Mouse (Mus musculus): ENCODE results near the gene Tmem208.

Gene Tmem208

DNA sequence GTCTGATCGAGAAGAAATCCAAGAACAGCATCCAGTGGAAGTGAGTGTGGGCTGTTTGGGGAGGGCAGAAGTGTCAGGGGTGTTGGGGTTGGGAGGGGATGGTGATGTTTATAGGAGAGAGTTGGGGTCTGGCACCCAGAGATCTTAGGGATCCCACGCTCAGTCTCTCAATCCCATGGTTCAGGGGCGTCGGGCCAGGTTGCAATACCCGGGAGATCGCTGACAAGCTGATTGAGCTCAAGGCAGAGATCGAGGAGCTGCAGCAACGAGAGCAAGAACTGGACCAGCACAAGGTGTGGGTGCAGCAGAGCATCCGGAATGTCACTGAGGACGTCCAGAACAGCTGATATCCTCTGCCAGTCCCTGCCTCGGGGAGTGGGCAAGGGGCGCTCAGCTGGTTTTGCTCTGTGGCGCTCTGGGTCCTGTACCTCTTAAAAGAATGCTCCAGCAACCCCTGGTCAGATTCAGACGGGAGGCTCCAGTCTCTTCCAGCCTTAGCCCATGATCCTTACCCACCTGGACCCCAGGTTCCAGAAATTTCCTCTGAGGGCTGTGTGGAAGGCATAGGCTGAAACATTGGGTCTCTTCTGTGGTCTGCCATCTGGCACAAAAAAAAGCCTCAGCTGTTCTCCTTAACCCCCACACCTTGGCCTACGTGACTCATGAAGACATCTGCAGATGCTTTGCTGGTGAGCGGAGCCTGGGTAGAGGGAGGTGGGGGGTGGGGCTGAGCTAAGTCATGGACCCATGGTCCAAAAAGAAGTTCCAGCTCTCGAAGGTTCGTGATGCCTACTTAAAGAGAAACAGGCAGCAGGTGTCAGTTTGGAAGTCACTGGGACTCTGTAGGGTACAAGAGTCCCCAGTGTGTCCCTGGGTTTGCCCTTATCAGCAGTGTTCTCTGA is 27.6 kb upstream of the Tmem208 start:
- peak; percentile 58 for DNase-seq

DNA sequence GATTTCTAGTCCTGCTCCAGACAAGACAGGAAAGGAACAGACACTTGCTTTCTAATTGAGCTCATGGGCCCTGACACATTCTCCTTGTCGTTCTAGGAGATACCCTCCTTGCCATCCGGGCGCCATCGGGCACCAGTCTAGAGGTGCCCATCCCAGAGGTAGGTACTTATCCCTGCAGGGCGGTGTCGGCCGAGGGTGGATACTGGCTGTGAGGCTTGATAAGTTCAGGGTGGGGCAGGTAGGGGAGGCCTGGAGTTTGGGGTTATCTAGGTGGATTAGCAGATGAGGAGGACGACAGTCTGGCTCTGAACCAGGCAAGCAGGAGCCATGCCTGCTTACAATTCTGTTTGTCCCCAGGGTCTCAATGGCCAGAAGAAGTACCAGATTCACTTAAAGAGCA is 26.2 kb upstream of the Tmem208 start:
- no peak for DNase-seq

DNA sequence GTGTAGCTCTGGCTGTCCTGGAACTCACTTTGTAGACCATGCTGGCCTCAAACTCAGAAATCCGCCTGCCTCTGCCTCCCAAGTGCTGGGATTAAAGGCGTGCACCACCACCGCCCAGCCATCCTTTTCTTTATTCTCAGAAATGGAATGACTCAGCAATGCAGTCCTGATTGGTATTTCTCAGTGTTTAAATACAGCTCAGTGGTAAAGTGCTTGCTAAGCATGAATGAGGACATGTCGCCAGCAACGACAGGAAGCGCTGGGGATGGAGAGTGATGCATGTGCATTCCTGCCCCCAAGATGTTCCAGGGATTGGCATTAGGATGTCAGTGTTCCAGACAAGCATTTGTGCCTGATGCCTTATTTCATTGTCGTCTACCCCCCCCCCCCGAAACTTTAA is 22.8 kb upstream of the Tmem208 start:
- DNase-seq, result no peak

DNA sequence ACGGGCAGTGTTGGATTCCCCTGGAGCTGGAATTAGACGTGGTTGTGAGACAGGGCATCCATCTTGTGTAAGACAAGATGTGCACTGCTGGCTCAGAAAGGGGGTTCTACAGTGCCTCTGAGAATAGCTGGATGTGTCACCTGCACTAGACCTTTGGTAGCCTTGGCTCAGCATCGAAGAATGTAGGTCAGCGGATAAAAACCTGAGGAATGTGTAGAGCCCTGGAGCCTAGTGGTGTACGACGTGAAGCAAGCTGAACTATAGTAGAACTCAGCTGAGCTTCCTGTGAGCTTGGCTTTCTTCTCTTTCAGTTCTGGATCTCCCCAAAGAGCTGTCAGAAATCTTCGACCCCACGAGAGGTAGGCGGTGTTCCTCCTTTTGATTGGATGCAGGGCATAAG is 22.3 kb upstream of the Tmem208 start:
- DNase-seq, result no peak

DNA sequence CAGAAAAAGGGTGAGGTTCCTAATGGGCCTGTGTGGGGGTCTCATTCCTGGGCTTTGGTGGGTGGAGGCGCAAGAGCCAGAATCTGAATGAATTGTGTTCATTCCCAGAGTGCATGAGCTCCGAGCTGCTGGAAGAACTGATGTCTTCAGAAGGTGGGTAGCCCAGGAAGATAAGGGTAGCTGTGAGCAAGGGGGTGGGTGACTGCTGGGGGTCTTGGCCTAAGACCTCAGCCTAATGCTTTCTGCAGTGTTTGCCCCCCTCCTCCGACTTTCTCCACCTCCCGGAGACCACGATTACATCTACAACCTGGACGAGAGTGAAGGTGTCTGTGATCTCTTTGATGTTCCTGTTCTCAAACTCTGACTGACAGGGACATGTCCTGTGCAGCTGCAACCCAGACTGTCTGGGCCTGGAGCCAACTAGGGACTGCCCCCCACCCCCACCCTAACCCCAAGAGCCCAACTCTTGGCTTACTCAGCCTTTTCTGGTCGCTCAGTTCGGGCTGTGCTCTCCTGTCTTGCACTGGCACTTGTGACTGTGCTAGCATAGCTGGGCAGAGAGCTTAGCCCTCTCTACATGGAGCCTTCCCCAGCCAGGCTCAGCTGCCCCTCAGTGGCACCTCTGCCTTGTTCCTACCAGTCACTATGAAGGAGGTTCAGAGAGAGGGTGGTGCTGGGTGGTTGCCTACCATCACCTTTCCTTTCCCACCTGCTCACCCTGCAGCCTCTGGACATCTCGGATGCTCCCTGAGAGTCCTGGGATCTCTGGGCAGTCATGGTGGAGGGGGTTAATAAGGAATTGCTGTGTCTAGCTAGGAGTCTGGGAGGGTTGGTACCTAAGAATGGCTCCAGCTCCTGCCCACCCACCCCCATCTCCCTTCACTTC is 21.6 kb upstream of the Tmem208 start:
- no peak for DNase-seq

DNA sequence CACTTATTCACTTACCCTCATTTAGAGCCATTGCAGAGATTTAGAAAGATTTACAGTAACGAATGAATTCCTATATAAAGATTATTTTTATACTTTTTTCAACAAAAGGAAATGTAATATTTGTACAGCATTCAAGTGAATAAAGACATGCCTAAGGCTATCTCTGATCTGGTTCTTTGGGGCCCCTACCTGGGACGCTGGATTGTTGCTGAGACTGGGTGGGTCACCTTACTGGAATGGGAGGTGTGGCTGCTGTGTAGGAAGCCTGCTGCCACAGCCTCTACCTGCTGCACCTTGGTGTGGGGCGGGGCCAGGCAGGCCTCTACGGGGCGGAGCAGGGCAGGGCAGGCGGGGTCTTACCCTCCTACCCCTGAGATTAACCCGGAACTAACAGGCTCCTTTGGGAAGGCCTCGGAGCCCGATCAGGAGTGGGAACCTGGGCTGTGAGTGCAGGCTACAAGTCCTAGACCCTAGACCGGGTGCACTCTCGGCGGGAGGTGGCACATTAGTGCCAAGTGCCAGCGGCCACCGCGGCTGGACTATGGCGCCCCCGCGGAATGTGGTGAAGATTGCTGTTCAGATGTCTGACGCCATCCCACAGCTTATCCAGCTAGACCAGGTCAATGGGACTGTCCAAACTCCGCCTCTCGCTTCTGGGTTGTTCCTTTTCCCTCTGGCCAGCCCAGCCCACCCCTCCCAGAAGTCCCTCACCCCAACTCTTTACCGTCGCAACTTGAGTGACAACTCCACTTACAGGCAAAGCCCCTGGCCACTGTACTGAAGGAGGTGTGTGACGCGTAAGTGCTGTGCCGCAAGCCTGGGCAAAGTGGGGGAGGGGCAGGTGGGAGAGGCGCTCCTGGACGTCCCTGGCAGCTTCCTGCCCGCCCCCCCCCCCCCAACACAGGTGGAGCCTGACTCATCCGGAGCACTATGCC is 20.7 kb upstream of the Tmem208 start, which contains the start of gene Elmo3:
Gene Elmo3, plus strand, starts transcription at position 391 of the 935 bp plus-strand sequence.
- DNase-seq, result peak; percentile 62

DNA sequence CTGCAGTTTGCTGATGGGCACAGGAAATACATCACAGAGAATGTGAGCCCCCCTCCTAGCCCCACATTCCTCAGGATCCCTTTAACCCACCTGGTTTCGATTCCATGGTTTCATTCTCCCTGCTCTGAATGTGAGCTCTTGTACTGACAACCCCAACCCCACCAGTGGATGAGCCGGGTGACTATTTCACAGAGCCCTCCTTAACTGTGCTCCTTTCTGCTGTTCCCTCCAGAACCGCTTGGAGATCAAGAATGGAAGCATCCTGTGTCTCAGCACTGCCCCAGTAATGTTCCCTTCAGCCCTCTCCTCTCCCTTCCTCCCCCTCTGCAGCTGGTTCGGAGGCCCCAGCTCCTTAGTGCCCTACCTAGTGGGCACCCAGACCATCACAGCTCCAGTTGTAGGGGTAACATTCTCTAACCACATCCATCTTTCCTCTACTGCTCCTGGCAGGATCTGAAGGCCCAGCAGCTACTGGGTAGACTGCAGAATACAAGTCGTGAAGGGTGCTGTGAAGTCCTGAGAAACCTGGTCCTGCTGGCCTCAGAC is 19.9 kb upstream of the Tmem208 start:
- DNase-seq, result no peak

DNA sequence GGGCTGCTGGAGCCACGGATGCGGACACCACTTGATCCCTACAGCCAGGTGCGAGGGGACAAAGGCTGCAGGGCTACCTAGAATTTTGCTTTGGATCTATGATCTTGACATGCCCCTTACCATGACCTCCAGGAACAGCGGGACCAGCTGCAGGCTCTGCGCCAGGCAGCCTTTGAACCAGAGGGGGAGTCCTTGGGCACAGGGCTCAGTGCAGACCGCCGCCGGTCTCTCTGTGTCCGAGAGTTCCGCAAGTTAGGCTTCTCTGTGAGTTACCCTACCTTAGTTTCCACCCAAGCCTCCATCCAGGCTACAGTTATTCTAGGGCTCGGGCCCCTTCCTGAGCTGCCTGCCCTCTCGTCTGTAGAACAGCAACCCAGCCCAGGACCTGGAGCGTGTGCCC is 18.5 kb upstream of the Tmem208 start:
- DNase-seq, result no peak

DNA sequence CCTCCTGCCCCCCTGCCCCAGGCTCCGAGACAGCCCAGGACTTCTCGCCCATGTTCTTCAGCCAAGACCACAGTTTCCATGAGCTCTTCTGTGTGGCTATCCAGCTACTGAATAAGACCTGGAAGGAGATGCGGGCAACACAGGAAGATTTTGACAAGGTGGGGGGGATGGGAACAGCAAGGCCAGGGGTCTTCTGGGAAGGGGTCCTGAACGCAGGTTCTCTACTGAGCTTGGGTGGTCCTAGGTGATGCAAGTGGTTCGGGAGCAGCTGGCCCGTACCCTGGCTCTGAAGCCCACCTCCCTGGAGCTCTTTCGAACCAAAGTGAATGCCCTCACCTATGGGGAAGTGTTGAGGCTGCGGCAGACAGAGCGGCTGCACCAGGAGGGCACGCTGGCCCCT is 17.7 kb upstream of the Tmem208 start:
- DNase-seq, result no peak

DNA sequence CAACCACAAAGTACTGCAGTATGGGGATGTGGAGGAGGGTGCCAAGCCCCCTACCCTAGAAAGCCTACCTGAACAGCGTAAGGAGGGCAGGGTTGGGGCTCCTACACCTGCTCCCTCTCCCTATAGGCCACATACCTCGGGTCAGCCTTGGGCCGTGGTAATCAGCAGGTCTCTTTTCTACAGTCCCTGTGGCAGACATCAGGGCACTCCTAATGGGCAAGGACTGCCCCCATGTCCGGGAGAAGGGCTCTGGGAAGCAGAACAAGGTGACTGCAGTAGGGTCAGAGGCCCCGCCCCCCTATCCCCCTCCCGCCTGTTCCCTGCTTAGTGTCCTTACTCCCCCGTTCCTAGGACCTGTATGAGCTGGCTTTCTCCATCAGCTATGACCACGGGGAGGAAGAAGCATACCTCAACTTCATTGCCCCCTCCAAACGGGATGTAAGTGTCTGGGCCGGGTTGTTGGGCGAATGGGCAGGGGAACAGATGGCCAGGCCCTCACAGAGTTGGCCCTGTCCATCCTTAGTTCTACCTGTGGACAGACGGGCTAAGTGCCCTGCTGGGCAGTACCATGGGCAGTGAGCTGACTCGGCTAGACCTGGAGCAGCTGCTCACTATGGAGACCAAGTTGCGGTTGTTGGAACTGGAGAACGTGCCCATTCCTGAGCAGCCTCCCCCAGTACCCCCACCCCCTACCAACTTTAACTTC is 16.9 kb upstream of the Tmem208 start:
- DNase-seq, result no peak

DNA sequence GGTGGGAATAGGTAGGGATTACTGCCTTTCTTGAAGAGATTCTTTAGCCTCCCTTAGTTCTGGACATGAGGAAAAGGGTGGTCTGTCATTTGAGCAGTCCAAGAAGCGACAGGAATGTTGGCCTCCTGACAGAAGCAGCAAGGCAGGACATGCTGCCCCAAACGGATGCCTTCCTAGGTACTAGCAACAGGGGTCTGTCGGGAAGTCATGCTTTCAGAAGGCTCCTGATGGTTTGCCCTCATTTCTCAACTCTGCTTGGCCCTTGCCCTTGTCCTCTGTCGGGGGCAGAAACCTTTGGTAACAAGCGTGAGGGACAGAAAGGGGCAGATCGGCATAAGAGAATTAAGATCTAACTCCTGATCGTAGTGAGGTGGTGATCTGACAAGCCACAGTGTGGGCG is 16.0 kb upstream of the Tmem208 start:
- no peak for DNase-seq

DNA sequence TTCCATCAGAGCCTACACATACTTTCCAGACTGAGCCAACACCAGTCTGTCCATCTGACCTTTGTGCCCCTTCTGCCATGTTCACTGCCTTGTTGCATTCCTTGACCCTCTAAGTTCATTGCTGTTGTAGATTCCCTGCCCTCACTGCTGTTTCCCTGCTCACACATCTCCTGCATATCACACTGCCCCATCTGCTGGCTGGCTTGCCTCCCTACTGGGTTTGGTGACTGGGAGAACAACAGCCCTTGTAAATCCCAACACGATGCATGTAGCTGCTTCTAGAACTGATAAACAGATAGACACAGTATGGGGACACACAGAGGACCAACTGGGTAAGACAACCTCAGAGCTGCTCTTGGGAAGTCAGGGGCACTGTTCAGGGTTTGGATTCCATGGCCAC is 14.4 kb upstream of the Tmem208 start:
- DNase-seq, result no peak

DNA sequence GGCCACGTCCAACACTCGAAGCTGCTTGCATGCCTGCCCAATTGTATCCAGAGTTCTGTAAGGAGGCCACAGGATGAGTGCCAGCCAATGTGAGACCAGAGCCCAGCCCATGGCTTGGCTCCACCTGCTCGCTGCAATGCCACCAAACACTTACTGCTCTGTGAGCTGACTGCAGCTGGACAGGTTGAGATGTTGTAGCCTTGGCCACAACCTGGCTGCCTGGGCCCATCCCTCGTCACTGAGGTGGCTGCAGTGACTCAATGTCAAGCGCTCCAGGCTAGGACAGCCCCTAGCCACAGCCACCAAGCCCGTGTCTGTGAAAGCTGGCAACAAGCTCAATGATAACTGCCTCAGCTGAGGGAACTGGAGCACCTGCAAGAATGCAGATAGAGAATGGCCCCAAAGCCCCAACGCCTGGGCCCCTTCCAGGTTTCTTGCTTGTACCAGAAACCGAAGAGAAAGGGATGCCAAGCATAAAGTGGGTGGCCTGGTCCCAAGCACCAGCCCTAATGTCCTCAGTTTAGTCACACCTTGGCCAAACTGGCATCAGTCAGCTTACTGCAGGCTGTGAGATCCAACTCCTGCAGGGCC is 13.2 kb upstream of the Tmem208 start:
- no peak for DNase-seq

DNA sequence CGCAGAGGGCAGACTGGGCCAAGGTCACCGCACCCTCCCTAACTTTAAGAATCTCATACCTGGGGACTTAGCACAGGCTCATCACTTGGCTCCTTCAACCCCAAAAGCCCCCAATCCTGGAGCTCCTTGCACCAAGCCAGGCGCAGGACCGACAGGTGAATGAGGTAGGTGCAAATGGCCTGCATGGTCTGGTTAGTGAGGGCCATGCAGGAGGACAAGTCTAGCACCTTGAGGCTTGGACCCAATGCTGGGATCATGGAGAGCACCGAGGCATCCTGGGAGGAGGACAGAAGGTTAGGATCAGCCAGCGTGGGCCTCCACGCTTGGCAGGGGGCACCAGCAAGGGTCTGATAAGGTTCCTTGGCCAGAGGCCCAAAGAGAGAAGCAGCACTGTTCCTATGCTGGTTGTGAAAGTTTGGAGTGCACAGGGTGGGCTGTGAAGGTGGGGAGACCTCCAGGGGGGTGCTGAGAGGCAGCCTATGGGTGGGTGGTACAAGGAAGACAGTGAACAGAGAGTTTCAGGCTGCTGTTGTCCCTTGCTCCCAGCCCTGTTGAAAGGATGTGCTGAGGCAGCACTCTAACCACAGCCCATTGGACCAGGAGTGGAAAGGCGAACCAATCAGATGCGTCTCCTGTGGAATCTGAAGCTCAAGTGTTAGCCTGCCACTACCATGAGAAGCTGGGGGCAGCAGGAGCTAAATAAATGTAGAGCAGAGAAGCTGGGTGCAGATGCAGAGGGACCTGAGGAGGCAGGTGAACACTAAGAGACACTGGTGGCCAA is 12.3 kb upstream of the Tmem208 start:
- no peak for DNase-seq

DNA sequence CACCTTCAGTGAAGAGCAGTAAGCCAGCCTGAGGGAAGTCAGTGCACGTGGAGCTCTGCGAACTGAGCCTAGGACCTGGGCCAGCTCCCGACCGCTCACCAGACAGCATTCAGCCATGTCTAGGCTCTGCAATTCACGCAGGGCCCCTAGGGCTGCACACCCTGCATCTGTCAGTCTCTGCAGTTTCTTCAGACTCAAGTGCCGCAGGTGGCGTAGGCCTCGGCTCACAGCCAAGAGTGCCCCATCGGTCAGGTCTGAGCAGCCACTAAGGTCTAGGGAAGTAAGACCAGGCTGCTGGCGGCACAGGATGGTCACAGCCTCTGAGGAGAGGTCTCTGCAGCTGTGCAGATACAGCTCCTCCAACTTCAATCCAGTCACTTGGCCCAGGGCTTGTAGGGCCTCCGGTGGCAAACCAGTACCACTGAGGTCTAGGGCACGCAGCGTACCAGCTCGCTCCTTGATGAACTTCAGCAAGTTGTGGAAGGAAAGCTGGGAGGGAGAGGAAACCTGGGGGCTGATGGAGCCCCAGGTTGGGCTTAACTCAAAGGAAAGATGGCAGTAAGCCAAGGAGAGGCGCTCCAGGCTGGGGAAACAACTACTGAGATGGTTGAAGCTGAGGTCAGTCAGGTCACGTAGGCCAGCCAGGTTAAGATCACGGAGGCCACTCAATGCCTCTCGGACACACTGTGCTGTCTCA is 10.9 kb upstream of the Tmem208 start:
- no peak for DNase-seq

DNA sequence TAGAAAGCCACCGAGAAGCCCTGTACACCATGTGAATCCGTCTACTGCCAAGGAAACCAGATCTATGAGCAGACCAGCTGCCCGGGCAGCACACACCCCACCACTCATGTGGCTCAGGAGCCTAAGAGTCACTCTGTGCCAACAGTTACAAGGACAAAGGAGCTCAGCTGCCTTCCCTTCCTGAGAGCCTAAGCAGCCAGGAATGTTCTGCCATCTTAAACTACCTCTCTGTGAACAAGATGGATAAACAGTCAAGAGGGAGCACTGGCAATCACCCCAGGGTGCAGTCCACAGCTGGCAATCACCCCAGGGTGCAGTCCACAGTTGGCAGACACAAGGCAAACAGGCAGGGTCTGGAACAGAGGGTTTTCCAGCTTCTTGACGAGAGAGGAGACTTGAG is 8.2 kb upstream of the Tmem208 start:
- no peak for DNase-seq

DNA sequence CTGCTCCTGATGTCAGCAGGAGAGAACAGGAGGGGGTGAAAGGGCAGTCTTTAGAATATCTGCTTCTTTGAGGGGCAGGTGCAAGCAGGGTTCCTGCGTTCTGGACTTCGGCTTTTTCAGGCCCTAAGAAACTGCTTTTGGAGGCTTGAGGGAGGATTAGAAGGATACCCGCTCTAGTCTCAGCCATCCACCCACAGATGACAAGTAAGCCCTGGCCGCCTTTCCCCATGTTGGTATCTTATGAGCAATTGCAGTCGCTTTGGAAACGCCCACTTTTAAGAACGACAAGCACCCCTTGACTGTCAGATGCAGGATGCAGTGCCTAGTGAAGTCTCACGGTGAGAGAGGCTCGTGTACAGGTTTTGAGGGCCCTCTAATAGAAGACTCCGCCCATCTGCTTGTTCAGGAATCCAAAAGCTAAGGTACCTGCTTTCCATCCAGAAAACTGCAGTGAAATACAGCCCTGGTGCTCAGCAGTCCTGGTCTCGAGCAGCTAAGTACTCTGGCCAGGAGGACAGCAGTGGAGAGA is 7.4 kb upstream of the Tmem208 start:
- DNase-seq, result no peak

DNA sequence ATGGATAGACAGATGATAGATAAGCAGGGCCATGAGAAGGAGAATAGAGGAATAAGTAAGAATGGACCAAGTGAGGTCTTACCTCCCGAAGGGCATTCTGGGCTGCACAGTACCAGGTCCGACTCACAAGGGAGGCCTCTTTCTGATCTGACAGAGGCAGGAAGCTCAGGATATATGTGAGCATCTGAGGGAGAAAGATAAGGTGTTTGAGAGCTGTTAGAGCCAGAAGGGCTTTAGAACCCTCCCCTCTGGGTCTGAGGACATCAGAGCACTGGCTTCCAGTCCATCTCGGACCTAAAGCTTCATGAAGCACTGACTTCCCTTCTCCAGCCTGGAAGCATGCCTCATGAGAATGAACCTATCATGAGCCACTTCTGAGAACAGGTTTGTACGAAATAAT is 3.0 kb upstream of the Tmem208 start:
- DNase-seq, result no peak

DNA sequence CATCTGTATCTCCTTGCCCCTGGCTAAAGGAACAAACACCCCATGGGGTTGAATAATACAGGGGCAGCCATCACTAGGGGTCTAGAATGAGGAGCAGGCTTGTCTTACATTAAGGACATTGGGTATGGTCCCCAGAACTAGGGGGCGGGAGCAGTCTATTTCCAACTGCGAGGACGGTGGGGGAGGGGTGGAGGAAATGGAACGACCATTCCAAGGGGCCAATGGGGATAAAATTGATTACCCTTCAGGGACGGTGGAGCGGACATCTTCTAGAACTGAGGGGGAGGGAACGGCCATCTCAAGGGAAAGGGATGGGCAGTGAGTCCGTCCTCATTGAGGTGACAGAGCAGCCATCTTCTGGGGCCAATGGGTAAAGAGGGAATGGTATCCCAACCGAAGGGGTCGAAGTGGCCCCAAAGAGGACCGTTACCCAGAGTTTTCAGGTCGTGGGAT is 487 bp upstream of the Tmem208 start:
- peak; percentile 14 for DNase-seq

DNA sequence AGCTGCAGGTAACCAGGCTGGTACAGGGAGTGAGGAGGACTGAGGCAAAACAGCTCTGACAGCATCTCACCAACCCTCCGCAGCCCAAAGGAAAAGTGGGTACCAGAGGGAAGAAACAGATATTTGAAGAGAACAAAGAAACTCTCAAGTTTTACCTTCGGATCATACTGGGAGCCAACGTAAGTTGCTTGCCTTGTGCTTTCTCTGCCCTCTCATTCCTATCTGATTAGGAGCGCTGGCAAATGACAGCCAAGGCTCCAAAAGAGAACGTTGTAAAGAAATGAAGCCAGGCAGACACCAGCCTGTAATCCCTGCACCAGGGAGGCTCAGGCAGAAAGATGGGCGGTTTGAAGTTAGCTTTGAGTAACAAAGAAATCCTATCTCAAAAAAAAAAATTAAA is 814 bp downstream of the Tmem208 start:
- no peak for DNase-seq

All from thymus, postnatal 25 days (tissue).